Mouse (Mus musculus) Patski (cell line): Measurements from ENCODE around the gene Nuak1. TPM values are rescaled to one million over a fixed set of nuclear protein-coding genes. Genes with fewer than 3 reads are reported as not detected.

ENCODE experiments used
- ATAC-seq: fragments of 100-300 bp; one replicate; pipeline ENCODE4 v1.8.0; 2021
- CTCF ChIA-PET: fragments of 350-600 bp; sonication (Branson Sonifier 250); formaldehyde crosslinking; loops from one replicate; lab custom pipeline; 2022; ENCODE audit warnings: inconsistent platforms; lab: Charles Lee
- POLR2A ChIA-PET: fragments of 350-600 bp; sonication (Branson Sonifier 250); formaldehyde crosslinking; loops from one replicate; lab custom pipeline; 2022; ENCODE audit warnings: antibody characterized with exemption, inconsistent platforms; lab: Charles Lee
- DNase-seq: peaks from one replicate; pipeline ENCODE4 v3.0.0-alpha.2; 2011; ENCODE audit warnings: low read depth, low spot score
- H3K27me3 ChIP-seq: fragments of 371-371 bp; one replicate; pipeline ENCODE4 v1.5.1; 2021
- CTCF ChIP-seq: fragments of 100-300 bp; IDR thresholded peaks from one replicate; pipeline ENCODE4 v1.5.1; 2021
- in situ Hi-C: fragments of 300-500 bp; cut with MboI; formaldehyde crosslinking; loops from 3 replicates; pipeline ENCODE4 v1.11.1; 2018; ENCODE audit warnings: low pct_unique_long_range_greater_than_20kb, mixed read lengths
- polyA plus RNA-seq: library from polyadenylated mRNA; unstranded; gene quantifications from one replicate; pipeline ENCODE4 v1.2.3, GENCODE M21; 2021

The Nuak1 gene
- polyA plus RNA-seq, 1 experiment from 2014 or later = 31.4 TPM

- no peak for TF ChIP-seq CTCF
- no peaks in the 10 kb centered on the region for H3K27me3 ChIP-seq
- DNase-seq (no peak), ATAC-seq (no peak)
- POLR2A ChIA-PET = no interaction called here
- CTCF ChIA-PET = interaction anchor here (1.0 to 2.0 kb wide), 3 partner anchors 9 to 36 kb away, joined by 3 to 8 read pairs (median 3); no protein-coding TSS in a partner anchor
- in situ Hi-C loops = no loop called here
Measured at GRCm38 (mm10) chr10:84477613-84478076, 37.2 kb upstream of the Nuak1 start.

DNA sequence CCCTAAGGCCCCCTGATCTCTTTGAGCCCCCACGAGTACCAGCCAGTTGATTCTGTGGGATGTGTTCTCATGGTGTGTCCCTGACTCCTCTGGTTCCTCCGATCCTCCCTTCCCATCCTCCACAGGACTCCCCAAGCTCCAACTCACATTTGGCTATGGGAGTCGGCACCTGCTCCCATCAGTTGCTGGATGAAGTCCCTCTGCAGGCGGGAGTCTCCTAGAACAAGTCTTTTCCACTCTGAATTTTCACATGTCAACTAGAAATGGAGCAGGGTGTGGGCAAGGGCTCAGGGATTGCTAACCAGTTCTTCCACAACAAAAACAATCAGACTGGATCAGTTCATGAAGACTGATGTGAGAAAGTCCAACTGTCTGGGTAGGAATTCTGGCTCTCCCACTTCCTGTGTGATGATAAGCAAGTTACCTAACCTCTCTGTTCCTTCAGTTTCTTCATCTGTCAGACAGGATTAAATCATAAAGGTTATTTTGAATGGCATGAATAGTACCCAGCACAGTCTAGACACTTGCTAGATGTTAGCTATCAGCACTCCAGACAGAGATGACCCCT, 36.7 kb upstream of the Nuak1 start:
- ChIA-PET POLR2A (no interaction called here), CTCF (interaction anchor here (1.5 kb wide), 1 partner anchor 37 kb away, joined by 3 read pairs; no protein-coding TSS in a partner anchor)
- DNase-seq (no peak), ATAC-seq (no peak)
- in situ Hi-C loops = no loop called here
- no peaks in the 10 kb centered on the region for H3K27me3 ChIP-seq
- TF ChIP-seq CTCF = no peak

DNA sequence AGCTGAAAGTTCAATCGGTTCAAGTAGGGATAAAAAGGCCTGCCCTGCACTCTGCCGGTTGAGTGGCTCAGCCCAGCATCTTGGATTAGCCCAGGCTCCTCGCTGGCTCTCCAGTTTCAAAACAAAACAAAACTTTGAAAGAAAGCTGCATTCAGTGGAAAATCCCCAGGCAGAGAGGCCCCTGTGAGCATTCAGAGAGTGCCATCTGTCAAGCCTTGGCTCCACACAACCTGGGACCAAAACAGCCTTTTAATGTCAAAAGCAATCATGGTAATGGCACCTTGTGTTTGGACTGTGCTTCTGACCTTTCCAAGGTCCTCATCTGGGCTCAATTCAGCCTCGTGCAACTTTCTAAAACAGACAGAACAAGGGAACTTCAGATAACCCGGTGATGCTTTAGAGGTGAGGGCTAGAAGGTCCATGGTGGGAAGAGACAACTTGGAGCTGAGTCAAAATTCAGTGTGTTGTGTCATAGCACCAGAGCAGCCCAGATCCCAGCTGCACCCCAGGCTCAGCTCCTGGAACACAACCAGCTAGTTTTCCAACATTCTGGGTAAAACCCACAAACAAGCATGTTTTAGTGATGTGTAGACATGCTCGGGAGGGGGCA, 27.3 kb upstream of the Nuak1 start:
- in situ Hi-C loops = no loop called here
- no peaks in the 10 kb centered on the region for H3K27me3 ChIP-seq
- ChIA-PET CTCF (interaction anchor here (1.0 to 1.3 kb wide), 3 partner anchors 9 to 41 kb away, joined by 3 to 5 read pairs (median 3); no protein-coding TSS in a partner anchor), POLR2A (interaction anchor here (0.6 to 1.2 kb wide), 3 partner anchors 13 to 416 kb away, joined by 3 to 5 read pairs (median 4); no protein-coding TSS in a partner anchor)
- TF ChIP-seq CTCF = no peak
- DNase-seq (no peak), ATAC-seq (no peak)

GRCm38 (mm10) chr10:84465511-84465910, 25.1 kb upstream of the Nuak1 start:
- no peaks in the 10 kb centered on the region for H3K27me3 ChIP-seq
- DNase-seq (no peak), ATAC-seq (no peak)
- ChIA-PET POLR2A (no interaction called here), CTCF (no interaction called here)
- in situ Hi-C loops = no loop called here
- no peak for TF ChIP-seq CTCF

GRCm38 (mm10) chr10:84460420-84461101, 20.2 kb upstream of the Nuak1 start:
- ChIA-PET POLR2A (no interaction called here), CTCF (no interaction called here)
- no peaks in the 10 kb centered on the region for H3K27me3 ChIP-seq
- in situ Hi-C loops = no loop called here
- no peak for ATAC-seq
- no peak for DNase-seq
- no peak for TF ChIP-seq CTCF

DNA sequence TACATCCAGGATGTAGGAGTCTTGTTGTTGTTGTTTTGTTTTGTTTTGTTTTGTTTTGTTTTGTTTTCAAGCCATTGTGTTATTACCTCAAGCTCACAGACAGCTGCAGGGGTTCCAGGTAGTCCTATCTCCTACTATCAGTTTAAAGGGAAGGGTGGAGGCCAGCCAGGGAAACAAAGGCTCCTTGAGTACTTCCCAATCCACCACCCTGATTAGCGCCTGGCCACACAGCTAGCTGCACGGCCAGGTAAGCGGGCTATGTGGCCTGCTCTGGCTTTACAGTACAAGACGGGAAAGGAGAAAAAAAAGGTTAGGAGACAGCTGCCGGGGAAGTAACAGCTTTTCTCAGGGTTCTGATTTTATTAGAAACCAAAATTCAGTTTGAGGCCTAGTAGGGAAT, 17.7 kb upstream of the Nuak1 start:
- ATAC-seq = no peak
- TF ChIP-seq CTCF = no peak
- ChIA-PET POLR2A (no interaction called here), CTCF (interaction anchor here (1.2 to 1.3 kb wide), 2 partner anchors 10 to 20 kb away, joined by 3 to 5 read pairs; no protein-coding TSS in a partner anchor)
- DNase-seq = no peak
- H3K27me3 ChIP-seq = no peaks in the 10 kb centered on the region
- in situ Hi-C loops = loop anchor here (5.0 kb wide), 1 partner anchor 54 kb away; no protein-coding TSS in a partner anchor

- no peak for ATAC-seq
- ChIA-PET CTCF (interaction anchor here (1.0 to 1.2 kb wide), 2 partner anchors 19 to 57 kb away, joined by 3 read pairs; no protein-coding TSS in a partner anchor), POLR2A (no interaction called here)
- in situ Hi-C loops = loop anchor here (5.0 kb wide), 1 partner anchor 55 kb away; no protein-coding TSS in a partner anchor
- no peaks in the 10 kb centered on the region for H3K27me3 ChIP-seq
- no peak for DNase-seq
- no peak for TF ChIP-seq CTCF
Measured at GRCm38 (mm10) chr10:84457539-84457938, 17.1 kb upstream of the Nuak1 start.

- ChIA-PET CTCF (interaction anchor here (1.0 kb wide), 1 partner anchor 58 kb away, joined by 3 read pairs; no protein-coding TSS in a partner anchor), POLR2A (no interaction called here)
- H3K27me3 ChIP-seq = no peaks in the 10 kb centered on the region
- ATAC-seq = no peak
- in situ Hi-C loops = loop anchor here (5.0 kb wide), 1 partner anchor 56 kb away; no protein-coding TSS in a partner anchor
- no peak for TF ChIP-seq CTCF
- DNase-seq = no peak
Measured at GRCm38 (mm10) chr10:84456632-84457320, 16.4 kb upstream of the Nuak1 start.

DNA sequence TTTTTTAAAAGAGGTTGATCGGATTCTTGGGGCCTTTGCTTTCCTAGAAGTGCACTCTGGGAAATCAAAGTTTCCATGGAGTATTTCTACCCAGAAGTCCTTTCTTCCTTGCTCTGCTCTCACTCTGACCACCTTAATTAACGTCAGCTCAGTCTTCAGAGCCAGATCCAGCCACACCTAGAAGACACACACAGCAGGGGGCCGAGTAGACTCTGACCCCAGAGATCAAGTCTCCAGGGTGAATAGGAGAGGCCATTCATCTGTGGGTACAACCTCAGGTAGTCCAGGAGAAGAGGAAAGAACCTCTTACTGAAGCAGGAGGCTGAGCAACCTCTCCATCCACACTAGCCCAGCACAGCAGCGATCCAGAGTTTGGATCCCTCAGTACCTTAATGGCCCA, 11.5 kb upstream of the Nuak1 start:
- in situ Hi-C loops = no loop called here
- DNase-seq = no peak
- no peaks in the 10 kb centered on the region for H3K27me3 ChIP-seq
- ChIA-PET CTCF (interaction anchor here (2.3 kb wide), 1 partner anchor 62 kb away, joined by 11 read pairs; no protein-coding TSS in a partner anchor), POLR2A (no interaction called here)
- no peak for TF ChIP-seq CTCF
- ATAC-seq = no peak

GRCm38 (mm10) chr10:84450654-84451053, 10.3 kb upstream of the Nuak1 start:
- in situ Hi-C loops = no loop called here
- no peak for ATAC-seq
- TF ChIP-seq CTCF = no peak
- no peak for DNase-seq
- ChIA-PET CTCF (interaction anchor here (2.3 kb wide), 1 partner anchor 63 kb away, joined by 11 read pairs; no protein-coding TSS in a partner anchor), POLR2A (interaction anchor here (0.7 kb wide), 1 partner anchor 74 kb away, joined by 3 read pairs; no protein-coding TSS in a partner anchor)
- no peaks in the 10 kb centered on the region for H3K27me3 ChIP-seq
